Mouse (Mus musculus): ENCODE data around the gene Usp12.

The Usp12 gene

GRCm38 (mm10) chr5:146798031-146798430, 3.2 kb upstream of the Usp12 start:
- DNase-seq (ENCODE audit: low spot score in 2 of 2) = no peak

- peak in 1 of 2 experiments; percentile 32 for DNase-seq (ENCODE audit: low spot score in 2 of 2)
Measured at GRCm38 (mm10) chr5:146795728-146796127, 922 bp upstream of the Usp12 start.

DNA sequence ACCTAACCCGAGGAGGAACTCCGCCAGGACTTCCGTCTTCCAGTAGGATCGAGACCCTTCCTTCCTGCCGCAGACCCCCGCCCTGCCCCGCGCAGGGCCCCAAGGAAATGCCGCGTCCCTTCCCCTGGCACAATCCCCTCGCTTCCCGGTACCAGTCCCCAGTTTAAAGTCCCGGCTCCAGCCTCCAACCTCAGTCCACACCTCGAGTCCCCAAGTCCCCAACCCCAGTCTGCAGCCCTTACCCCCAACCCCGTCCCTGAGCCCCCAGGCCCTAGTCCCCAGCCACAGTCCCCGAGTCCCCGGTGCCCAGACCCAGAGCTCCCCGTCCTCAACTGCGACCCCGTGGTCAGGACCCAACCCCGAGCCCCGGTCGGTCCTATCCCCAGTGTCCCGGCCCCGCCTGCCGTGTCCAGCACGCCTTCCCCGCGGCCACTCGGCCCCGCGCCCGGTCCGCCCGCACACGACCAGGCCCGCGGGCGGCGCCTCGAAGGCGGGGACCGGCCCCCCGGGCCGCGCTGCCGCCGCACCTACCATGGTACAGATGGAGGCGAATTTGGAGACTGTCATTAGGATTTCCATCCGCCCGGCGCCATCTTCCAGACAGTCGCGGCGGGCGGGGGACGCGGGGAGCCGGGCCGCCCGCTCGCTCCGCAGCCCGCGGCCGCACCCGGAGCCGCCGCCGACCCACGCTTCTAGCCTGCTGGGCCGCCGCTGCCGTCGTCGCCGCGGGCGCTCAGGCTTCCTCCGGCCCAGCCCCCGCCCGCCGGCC, 538 bp downstream of the Usp12 start:
- peak in 1 of 2 experiments; percentile 35 for DNase-seq (ENCODE audit: low spot score in 2 of 2)

DNA sequence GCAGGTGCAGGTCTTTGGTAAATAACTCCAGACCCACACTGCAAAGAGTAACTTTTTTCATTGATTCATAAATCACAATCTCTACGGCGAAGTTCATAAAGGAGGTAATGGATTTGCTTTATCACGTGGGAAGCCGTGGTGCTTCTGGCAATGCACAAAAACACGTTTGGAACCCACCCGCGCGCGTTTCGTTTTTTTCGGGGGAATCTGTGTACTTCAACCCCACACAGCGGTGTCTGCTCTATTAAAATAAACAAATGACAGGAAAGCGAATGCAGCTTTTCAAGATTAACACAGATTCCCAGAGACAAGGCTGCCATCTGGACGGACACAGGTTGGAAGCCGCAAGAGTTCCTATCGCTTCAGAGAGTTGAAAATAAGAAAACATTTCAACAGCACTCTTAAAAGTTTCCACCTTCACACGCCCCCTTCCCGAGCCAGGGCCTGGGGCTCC, 1.1 kb downstream of the Usp12 start:
- DNase-seq (ENCODE audit: low spot score in 2 of 2) = no peak

DNA sequence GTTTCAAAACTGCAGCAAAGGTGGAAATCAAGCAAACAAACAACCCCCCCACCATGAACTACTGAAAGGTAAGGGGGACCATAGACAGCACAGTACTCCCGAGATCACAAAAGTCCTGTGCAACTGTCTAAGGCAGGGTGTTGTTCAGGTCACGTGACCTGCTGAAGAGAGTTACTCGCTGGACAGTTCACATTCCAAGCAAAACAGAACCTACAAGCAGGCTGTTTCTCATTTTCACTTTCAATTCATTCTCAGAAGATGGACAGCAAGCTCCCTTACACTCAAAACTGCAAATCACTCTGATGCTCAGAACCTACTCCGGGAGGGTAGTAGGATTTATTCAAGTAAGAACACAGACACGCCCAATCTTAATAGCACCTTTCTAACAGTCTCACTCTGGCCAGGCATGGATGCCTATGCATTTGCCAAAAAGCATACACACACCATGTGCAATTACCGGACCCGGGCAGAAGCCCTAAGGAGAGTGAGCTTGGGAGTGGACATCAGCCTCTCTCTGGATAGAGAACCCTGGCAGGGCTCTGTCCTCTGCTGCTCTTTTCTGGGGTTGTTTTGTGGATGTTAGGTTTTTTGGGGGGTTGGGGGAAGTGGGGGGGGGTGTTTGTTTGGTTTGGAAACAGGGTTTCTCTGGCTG, 2.5 kb downstream of the Usp12 start:
- no peak for DNase-seq (ENCODE audit: low spot score in 2 of 2)

- DNase-seq (ENCODE audit: low spot score in 2 of 2) = no peak
Measured at GRCm38 (mm10) chr5:146790944-146791343, 3.9 kb downstream of the Usp12 start.

DNA sequence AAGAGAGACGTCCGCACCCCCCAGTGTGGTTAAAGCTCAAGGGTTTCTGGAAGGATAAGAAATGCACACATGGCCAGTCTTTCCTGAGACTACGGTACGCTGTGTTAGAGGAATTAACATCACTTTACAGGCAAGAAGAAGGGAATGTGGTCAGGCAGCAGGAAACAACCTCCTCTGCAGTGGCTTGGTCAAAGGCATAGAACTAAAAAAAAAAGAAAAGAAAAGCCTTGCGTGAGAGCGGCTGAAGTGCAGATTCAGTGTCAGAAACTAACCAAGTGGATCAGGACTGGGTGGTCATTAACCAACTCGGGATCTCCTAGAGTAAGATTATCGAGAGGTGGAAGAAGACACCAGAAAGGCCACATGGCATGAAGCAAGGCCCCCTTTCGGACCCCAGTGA, 5.4 kb downstream of the Usp12 start:
- no peak for DNase-seq (ENCODE audit: low spot score in 2 of 2)

GRCm38 (mm10) chr5:146786123-146786522, 8.7 kb downstream of the Usp12 start:
- DNase-seq (ENCODE audit: low spot score in 2 of 2) = no peak

DNA sequence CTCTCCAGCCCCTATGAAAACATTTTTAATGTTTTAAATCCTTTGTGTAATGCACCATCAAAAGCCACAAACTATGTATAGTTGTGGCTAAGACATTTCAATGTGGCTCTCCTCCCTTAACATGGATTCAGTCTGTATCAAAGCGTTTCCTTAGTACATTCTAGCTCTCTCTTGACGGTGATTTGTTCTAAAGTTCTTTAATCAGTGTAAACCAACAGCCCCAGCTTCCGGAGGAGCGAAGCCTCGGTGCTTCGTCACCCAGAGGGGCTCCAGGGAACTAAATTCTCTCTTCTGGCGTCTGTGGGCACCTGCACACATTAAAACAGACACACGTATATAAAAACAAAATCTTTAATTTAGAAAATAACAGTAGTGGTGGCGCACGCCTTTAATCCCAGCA, 10.9 kb downstream of the Usp12 start:
- no peak for DNase-seq (ENCODE audit: low spot score in 2 of 2)

DNA sequence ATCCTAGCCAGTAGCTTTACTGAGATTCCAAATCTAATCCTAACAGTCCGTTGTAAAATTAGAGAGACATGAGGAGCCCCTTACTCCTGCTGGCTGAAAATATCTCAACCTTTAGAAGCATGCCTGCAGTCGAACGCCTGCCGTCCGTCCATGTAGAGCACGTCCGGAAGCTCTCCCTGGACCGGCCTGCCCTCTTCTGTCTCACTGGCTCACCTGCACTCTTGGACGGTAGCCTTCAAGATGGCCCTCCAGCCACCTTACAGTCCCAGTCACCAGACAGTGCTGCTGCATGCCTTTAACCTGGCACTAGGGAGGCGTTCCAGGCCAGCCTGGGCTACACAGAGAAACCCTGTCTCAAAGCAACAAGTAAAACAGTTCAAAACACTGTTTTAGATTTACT, 11.5 kb downstream of the Usp12 start:
- no peak for DNase-seq (ENCODE audit: low spot score in 2 of 2)

DNA sequence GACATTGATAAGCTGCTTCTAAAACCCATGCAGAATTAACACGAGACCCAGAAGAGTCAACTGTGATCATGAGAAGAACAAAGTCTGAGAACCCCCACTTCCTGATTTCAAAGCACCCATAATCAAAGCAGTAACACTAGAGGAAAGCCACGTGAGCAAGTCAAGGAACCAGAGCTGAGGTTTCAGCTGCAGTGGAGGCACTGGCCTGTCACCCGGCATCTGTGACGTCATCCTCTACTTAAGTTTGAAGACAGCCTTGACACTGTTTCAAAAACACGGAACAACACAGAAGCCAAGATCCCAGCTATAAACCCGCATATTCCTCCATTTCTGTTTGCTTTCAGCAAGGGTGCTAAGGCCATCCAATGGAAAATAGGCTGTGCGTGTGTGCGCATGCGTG, 13.1 kb downstream of the Usp12 start:
- DNase-seq (ENCODE audit: low spot score in 2 of 2) = no peak

- DNase-seq (ENCODE audit: low spot score in 2 of 2) = no peak
Measured at GRCm38 (mm10) chr5:146779931-146780330, 14.9 kb downstream of the Usp12 start.

DNA sequence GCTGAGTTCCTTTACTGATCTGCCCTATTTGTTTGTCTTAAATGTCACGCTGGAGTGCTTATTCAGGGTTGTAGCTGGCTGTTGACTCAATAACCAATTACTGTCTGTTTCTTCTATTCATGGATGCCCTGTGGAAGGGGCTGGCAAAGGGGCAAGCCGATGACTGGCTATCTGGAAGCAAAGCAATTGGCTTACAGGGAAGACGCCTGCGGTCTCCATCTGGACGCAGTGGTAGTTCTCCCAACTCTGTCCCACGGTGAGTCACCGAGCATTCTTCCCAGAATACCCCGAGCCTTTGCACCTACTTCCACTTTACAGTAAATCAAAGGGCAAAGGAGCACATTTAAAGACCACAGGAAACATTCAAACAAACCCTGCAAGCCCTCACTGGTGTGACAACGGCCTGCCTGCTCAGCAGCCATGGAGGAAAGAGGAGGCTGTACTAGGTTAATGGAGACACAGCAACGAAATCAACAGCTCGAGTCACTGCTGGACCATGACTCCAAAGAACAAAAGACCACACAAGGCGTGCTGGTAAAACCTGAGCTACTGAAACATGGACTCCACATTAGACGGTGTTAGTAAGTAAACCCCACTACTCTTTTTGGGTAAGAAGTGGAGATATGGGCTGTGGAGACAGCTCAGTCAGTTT, 17.7 kb downstream of the Usp12 start:
- DNase-seq (ENCODE audit: low spot score in 2 of 2) = no peak

DNA sequence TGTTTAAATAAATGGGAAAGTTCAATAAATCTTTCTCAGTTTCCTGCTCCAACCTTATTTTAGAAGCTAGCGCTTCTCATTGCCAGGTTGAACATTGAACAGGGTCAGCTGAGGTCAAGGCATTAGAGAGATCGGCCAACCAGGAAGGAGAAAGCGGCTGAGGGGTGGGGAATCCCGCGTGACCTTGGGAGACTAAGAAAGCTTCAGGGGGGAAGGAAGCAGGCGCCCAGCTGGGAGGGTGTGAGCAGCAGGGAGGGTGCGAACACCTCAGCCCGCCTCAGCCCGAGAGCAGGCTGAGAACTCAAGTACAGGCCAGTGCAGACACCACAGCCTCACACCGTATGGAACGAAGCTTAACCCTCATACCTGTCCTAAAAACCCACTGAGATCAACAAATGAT, 22.8 kb downstream of the Usp12 start:
- DNase-seq (ENCODE audit: low spot score in 2 of 2) = no peak

DNA sequence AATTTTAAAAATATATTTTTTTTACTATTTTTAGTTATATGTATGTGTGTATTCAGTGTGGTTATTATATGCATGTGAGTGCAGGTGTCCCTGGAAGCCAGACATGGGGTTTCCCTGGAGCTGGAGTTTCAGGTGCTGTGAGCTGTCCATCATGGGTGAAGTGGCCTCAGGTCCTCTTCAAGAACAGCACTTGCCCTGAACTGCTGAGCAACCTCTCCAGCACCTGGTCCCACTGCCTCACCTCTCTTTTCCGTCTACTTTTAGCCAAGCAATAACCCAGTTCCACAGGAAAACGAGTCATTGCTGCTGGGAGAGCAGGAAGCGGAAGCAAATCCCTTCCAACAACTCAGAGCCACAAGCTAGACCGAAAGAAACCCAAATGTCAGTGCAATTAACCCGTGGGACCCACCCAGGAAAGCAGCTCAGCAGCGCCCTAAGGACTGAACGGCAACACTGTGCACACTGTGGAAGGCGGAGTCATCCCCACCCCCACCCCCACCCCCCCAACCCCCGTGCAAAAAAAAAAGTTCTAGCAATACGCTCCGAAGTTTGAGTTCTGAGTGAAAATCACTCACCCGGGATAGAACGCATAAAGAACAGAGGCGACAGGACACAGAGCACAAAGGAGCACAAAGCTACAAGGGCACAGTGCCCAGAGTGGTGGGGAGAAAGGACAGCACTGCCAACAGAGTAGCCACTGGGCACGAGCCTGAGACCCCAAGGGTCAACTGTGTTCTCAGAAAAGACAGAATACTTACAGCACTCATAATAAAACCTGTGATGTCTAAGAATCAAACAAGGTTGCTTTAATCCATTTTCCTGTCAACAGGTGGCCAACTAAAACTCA, 24.6 kb downstream of the Usp12 start:
- no peak for DNase-seq (ENCODE audit: low spot score in 2 of 2)

DNA sequence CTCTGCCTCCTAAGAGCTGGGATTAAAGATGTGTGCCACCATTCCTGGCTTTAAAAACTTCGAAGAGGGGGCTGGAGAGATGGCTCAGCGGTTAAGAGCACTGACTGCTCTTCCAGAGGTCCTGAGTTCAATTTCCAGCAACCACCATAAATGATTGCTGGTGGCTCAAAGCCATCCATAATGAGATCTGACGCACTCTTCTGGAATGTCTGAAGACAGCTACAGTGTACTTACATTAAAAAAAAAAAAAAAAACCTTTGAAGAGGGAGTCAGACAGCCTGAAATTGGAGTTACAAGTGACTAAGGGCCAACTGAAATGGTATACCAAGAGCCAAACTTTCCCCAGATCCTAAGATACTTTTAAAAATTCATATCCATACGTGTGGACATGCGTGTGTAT, 29.0 kb downstream of the Usp12 start:
- no peak for DNase-seq (ENCODE audit: low spot score in 2 of 2)

DNA sequence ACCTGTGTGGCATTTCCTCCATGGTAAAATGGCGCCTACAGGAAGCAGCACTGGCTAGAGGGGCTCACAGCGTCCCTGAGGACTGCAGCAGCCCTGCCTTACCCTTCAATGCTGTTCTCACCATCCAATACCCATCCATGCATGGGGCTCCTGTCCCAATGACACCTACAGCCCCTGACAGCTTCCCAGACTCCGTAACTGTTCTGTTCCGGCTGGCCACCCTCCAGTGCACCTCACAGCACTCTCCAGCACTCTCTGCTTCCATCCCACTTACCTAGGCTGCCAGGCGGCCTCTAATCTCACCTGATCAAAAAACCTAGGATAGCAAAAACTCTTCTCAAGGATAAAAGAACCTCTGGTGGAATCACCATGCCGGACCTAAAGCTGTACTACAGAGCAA, 35.6 kb downstream of the Usp12 start:
- no peak for DNase-seq (ENCODE audit: low spot score in 2 of 2)

GRCm38 (mm10) chr5:146757921-146758320, 36.9 kb downstream of the Usp12 start:
- DNase-seq (ENCODE audit: low spot score in 2 of 2) = no peak

GRCm38 (mm10) chr5:146757316-146757715, 37.5 kb downstream of the Usp12 start:
- DNase-seq (ENCODE audit: low spot score in 2 of 2) = no peak

- no peak for DNase-seq (ENCODE audit: low spot score in 2 of 2)
Measured at GRCm38 (mm10) chr5:146753181-146753580, 41.6 kb downstream of the Usp12 start.

DNA sequence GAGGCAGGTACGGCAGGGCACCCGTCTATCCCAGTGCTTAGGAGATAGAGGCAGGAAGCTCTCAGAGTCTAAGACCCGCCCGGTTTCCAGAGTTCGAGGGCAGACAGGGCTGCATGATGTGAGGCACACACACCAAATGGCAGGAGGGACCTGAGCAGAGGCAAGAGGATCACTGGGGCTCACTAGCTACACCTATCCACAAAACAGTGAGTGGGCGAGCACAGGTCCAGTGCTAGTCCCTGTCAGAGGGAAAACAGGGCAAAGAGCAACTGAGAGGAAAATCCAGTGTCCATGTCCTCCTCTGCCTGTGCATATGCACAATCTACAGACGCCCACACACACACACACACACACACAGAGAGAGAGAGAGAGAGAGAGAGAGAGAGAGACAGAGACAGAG, 43.8 kb downstream of the Usp12 start:
- no peak for DNase-seq (ENCODE audit: low spot score in 2 of 2)

- no peak for DNase-seq (ENCODE audit: low spot score in 2 of 2)
Measured at GRCm38 (mm10) chr5:146750273-146750672, 44.5 kb downstream of the Usp12 start.
